Mouse (Mus musculus): ENCODE results near the gene Camta1. TPM values are rescaled to one million over a fixed set of nuclear protein-coding genes. Genes with fewer than 3 reads are reported as not detected.

The Camta1 gene
- polyA plus RNA-seq, 1 experiment: 27.1 TPM

DNA sequence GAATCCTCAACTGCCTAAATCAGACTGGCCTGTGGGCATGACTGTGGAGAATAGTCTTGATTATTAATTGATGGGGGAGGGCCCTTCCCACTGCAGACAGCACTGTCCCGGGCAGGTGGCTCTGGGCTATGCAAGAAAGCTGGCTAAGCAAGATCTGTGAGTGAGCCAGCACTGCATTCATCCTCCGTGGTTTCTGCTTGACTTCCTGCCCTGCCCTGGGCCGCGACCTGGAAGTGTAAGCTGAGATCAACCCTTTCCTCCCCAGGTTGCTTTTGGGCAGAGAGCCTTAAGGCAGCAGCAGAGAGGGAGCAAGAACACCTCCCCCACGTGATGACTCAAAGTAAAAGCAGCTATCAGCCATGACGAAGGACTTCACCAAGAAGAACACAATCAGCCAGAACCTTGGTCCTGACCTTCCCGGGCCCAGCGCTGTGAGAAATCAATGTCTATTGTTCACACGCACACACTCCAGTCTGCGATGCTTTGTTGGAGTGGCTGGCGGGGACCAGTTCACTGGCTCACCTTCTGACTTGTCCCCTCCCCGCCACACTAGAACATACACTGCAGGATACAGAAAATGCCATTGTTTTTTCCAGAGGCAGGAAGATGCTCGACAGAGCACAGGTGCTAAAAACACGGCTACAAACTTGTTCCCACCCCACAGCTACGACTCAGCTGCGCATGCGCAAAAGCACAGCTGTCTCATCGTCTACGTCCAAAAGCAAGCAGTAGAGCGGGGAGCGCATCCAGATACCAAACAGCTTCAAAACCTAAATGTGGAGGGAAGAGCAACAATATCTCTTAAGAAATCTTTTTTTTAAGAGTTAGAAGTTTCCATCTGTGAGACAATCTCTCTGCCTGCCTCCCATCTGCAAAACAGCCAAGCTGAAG is 243.0 kb downstream of the Camta1 start:
- WGBS: 53% methylated on average over 21 of the region's 21 CpGs
- TF ChIP-seq POLR2A (IDR thresholded peaks at IDR 0.05; ENCODE audit: control insufficient read depth, extremely low read depth, insufficient read depth, low read length, poor library complexity): no peak
- TF ChIP-seq CTCF (IDR thresholded peaks at IDR 0.05; ENCODE audit: borderline replicate concordance, control insufficient read depth, extremely low read depth, insufficient read depth, low read length, poor library complexity): no peak
- H3K27me3 ChIP-seq (ENCODE audit: control insufficient read depth, insufficient read depth, low read length): no peaks in the 10 kb centered on the region
- DNase-seq: no peak
- no peaks in the 10 kb centered on the region for H3K36me3 ChIP-seq (ENCODE audit: control insufficient read depth, insufficient read depth, low read length)
- H3K4me1 ChIP-seq (replicated peaks; ENCODE audit: control insufficient read depth, insufficient read depth, low read length): no peaks in the 10 kb centered on the region
- no peak overlapping the region for H3K27ac ChIP-seq (ENCODE audit: control insufficient read depth, insufficient read depth, low read length)
- no peak overlapping the region for H3K4me3 ChIP-seq (ENCODE audit: control insufficient read depth, insufficient read depth, low read length)

DNA sequence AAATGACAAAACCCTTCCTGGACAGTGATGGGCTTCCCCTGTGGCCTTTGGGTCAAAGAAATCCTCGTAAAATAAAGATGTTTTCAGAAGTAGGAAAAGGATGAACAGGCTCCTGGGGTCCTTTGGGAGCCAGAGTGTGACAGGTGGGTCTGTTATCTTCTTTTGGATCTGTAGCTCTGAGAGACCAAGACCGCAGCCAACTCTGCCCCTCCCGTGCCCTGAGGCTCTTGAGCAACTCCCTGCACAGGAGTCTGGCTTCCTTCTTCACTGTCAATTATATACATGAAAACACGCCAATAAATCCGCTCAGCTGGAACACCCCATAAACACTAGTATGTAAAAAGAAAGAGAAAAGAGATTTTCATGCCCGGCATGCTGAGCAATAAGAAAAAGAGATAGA is 250.1 kb downstream of the Camta1 start:
- H3K4me1 ChIP-seq (replicated peaks; ENCODE audit: control insufficient read depth, insufficient read depth, low read length): no peaks in the 10 kb centered on the region
- no peak for TF ChIP-seq CTCF (IDR thresholded peaks at IDR 0.05; ENCODE audit: borderline replicate concordance, control insufficient read depth, extremely low read depth, insufficient read depth, low read length, poor library complexity)
- TF ChIP-seq POLR2A (IDR thresholded peaks at IDR 0.05; ENCODE audit: control insufficient read depth, extremely low read depth, insufficient read depth, low read length, poor library complexity): no peak
- no peak overlapping the region for H3K27ac ChIP-seq (ENCODE audit: control insufficient read depth, insufficient read depth, low read length)
- H3K4me3 ChIP-seq (ENCODE audit: control insufficient read depth, insufficient read depth, low read length): no peak overlapping the region
- no peaks in the 10 kb centered on the region for H3K27me3 ChIP-seq (ENCODE audit: control insufficient read depth, insufficient read depth, low read length)
- DNase-seq: no peak
- WGBS: 71% methylated on average over 6 of the region's 6 CpGs
- no peaks in the 10 kb centered on the region for H3K36me3 ChIP-seq (ENCODE audit: control insufficient read depth, insufficient read depth, low read length)

DNA sequence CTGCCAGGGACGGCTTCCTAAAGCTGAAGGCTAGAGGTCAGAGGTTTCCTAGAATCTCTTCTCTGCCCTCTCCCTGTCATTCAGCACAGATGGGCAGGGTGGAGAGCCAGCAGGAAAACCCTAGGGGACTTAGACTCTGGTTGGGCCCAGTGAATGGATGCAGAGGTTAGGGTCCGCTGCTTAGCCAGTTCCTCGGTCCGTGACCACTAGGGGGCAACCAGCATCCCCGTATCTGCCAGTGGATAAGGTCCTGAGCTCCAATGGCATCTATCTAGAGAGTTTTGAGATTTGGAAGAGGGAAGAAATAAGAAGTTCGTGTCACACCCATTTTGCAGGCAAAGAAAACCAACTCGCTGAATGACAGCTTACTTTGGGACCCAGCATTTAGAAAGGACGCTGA is 251.4 kb downstream of the Camta1 start:
- no peaks in the 10 kb centered on the region for H3K4me1 ChIP-seq (replicated peaks; ENCODE audit: control insufficient read depth, insufficient read depth, low read length)
- no peaks in the 10 kb centered on the region for H3K36me3 ChIP-seq (ENCODE audit: control insufficient read depth, insufficient read depth, low read length)
- DNase-seq: peak; percentile 4
- 20% methylated on average over 8 of the region's 8 CpGs for WGBS
- no peak overlapping the region for H3K4me3 ChIP-seq (ENCODE audit: control insufficient read depth, insufficient read depth, low read length)
- no peaks in the 10 kb centered on the region for H3K27me3 ChIP-seq (ENCODE audit: control insufficient read depth, insufficient read depth, low read length)
- no peak for TF ChIP-seq CTCF (IDR thresholded peaks at IDR 0.05; ENCODE audit: borderline replicate concordance, control insufficient read depth, extremely low read depth, insufficient read depth, low read length, poor library complexity)
- TF ChIP-seq POLR2A (IDR thresholded peaks at IDR 0.05; ENCODE audit: control insufficient read depth, extremely low read depth, insufficient read depth, low read length, poor library complexity): no peak
- H3K27ac ChIP-seq (ENCODE audit: control insufficient read depth, insufficient read depth, low read length): no peak overlapping the region

DNA sequence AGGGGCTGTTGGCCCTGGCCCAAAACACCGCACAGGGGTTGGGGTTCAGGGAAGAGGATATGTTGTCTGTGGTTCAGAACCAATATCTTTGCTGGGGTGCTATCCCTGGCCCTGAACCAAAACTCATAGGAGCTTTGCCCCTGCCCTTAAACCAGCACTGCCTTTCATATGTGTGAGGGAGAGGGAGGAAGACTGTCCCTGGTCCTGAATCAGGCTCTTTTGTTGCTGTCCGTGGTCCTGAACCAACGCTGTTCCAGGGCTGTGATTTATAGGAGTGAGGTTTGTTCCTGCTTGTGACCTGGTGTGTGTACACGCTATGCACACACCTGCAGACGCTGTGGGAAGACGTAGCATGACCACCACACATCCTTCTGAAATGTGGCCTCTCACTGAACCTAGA is 256.8 kb downstream of the Camta1 start:
- Histone ChIP-seq H3K36me3 (ENCODE audit: control insufficient read depth, insufficient read depth, low read length) (no peaks in the 10 kb centered on the region), H3K4me1 (replicated peaks; ENCODE audit: control insufficient read depth, insufficient read depth, low read length) (no peaks in the 10 kb centered on the region), H3K4me3 (ENCODE audit: control insufficient read depth, insufficient read depth, low read length) (no peak overlapping the region), H3K27me3 (ENCODE audit: control insufficient read depth, insufficient read depth, low read length) (no peaks in the 10 kb centered on the region), H3K27ac (ENCODE audit: control insufficient read depth, insufficient read depth, low read length) (no peak overlapping the region)
- no peak for DNase-seq
- WGBS: 36% methylated on average over 6 of the region's 6 CpGs
- TF ChIP-seq POLR2A (IDR thresholded peaks at IDR 0.05; ENCODE audit: control insufficient read depth, extremely low read depth, insufficient read depth, low read length, poor library complexity): no peak
- no peak for TF ChIP-seq CTCF (IDR thresholded peaks at IDR 0.05; ENCODE audit: borderline replicate concordance, control insufficient read depth, extremely low read depth, insufficient read depth, low read length, poor library complexity)

DNA sequence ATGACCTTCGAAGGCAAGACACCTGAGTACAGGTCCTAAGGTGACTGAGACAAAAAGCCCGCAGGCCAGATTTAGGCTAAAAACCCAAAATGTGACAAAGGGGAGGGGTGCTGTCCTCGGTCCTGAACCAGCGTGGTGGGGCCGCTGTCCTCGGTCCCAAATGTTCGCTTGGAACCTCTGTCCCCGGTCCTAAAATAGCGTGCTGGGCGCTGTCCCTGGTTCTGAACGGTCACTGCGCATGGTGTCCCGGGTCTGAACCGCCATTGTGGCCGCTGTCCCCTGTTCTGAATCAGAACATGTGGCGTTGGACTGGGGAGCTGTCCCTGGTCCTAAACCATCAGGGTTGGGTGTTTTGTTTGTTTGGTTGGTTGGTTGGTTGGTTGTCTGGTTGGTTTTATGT is 257.2 kb downstream of the Camta1 start:
- no peak for TF ChIP-seq CTCF (IDR thresholded peaks at IDR 0.05; ENCODE audit: borderline replicate concordance, control insufficient read depth, extremely low read depth, insufficient read depth, low read length, poor library complexity)
- TF ChIP-seq POLR2A (IDR thresholded peaks at IDR 0.05; ENCODE audit: control insufficient read depth, extremely low read depth, insufficient read depth, low read length, poor library complexity): no peak
- Histone ChIP-seq H3K4me1 (replicated peaks; ENCODE audit: control insufficient read depth, insufficient read depth, low read length) (no peaks in the 10 kb centered on the region), H3K4me3 (ENCODE audit: control insufficient read depth, insufficient read depth, low read length) (no peak overlapping the region), H3K27ac (ENCODE audit: control insufficient read depth, insufficient read depth, low read length) (no peak overlapping the region), H3K27me3 (ENCODE audit: control insufficient read depth, insufficient read depth, low read length) (no peaks in the 10 kb centered on the region), H3K36me3 (ENCODE audit: control insufficient read depth, insufficient read depth, low read length) (no peaks in the 10 kb centered on the region)
- 15% methylated on average over 16 of the region's 16 CpGs for WGBS
- peak; percentile 6 for DNase-seq

DNA sequence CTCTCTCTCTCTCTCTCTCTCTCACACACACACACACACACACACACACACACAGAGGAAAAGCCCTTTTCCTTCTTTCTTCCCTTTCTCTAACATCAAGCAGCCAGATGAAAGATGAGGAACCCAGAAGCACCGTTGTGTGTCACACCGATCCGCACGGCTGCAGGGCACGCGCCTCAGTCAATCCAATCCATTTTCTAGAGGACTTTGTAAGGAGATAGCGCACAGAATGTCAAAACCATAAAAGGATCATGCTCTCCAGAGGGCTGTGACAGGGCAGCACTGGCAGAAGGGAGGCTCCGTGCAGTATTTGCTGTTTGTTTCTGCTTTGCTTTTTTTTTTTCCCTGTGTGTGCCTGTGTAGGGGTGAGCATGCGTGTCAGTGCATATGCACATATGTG is 258.1 kb downstream of the Camta1 start:
- Histone ChIP-seq H3K4me1 (replicated peaks; ENCODE audit: control insufficient read depth, insufficient read depth, low read length) (no peaks in the 10 kb centered on the region), H3K27ac (ENCODE audit: control insufficient read depth, insufficient read depth, low read length) (no peak overlapping the region), H3K4me3 (ENCODE audit: control insufficient read depth, insufficient read depth, low read length) (no peak overlapping the region), H3K36me3 (ENCODE audit: control insufficient read depth, insufficient read depth, low read length) (no peaks in the 10 kb centered on the region), H3K27me3 (ENCODE audit: control insufficient read depth, insufficient read depth, low read length) (no peaks in the 10 kb centered on the region)
- no peak for DNase-seq
- WGBS: 84% methylated on average over 9 of the region's 9 CpGs
- no peak for TF ChIP-seq POLR2A (IDR thresholded peaks at IDR 0.05; ENCODE audit: control insufficient read depth, extremely low read depth, insufficient read depth, low read length, poor library complexity)
- TF ChIP-seq CTCF (IDR thresholded peaks at IDR 0.05; ENCODE audit: borderline replicate concordance, control insufficient read depth, extremely low read depth, insufficient read depth, low read length, poor library complexity): no peak
